Mouse (Mus musculus) limb, embryonic 14.5 days (tissue): Measurements from ENCODE around the gene Apol9a. TPM values are rescaled to one million over a fixed set of nuclear protein-coding genes. Genes with fewer than 3 reads are reported as not detected.
"Not testable (repeated sequence)": the region's sequence is repeated elsewhere in the genome, so short reads cannot be mapped to it uniquely, and the experiment has no call there.

Experiments
- ATAC-seq: fragments of 200-750 bp; cut with Nextera tagmentation; 2 replicates; pipeline ENCODE4 v1.8.0; 2017; ENCODE audit warnings: low read depth, moderate number of reproducible peaks, moderate TSS enrichment; ENCODE audit not compliant: low FRiP score
- DNase-seq: peaks from one replicate; pipeline ENCODE4 v3.0.0-alpha.2; 2015; ENCODE audit warnings: low spot score
- H3K27ac ChIP-seq: fragments of 300-500 bp; sonication (generic); replicated peaks from 2 replicates; pipeline ENCODE4 v1.5.1; 2014; ENCODE audit warnings: low read depth, mild to moderate bottlenecking, low read length, moderate library complexity, mixed read lengths
- H3K27me3 ChIP-seq: fragments of 300-500 bp; sonication (generic); 2 replicates; pipeline ENCODE4 v1.6.1; 2014; ENCODE audit warnings: low read length, mixed read lengths; ENCODE audit not compliant: control insufficient read depth, insufficient read depth
- H3K36me3 ChIP-seq: fragments of 300-500 bp; sonication (generic); 2 replicates; pipeline ENCODE4 v1.6.1; 2014; ENCODE audit warnings: mild to moderate bottlenecking, low read length, moderate library complexity, mixed read lengths; ENCODE audit not compliant: control insufficient read depth, insufficient read depth
- H3K4me1 ChIP-seq: fragments of 300-500 bp; sonication (generic); 2 replicates; pipeline ENCODE4 v1.6.1; 2014; ENCODE audit warnings: antibody characterized with exemption, low read length, mixed read lengths; ENCODE audit not compliant: control insufficient read depth, insufficient read depth
- H3K4me2 ChIP-seq: fragments of 300-500 bp; sonication (generic); replicated peaks from 2 replicates; pipeline ENCODE4 v1.6.1; 2014; ENCODE audit warnings: low read depth, mild to moderate bottlenecking, low read length, moderate library complexity; ENCODE audit not compliant: severe bottlenecking
- H3K4me3 ChIP-seq: fragments of 300-500 bp; sonication (generic); replicated peaks from 2 replicates; pipeline ENCODE4 v1.5.1; 2014; ENCODE audit warnings: low read length
- H3K9ac ChIP-seq: fragments of 300-500 bp; sonication (generic); 2 replicates; pipeline ENCODE4 v1.6.1; 2014; ENCODE audit warnings: mild to moderate bottlenecking, low read depth, low read length, moderate library complexity; ENCODE audit not compliant: severe bottlenecking
- H3K9me3 ChIP-seq: fragments of 300-500 bp; sonication (generic); 2 replicates; pipeline ENCODE4 v1.6.1; 2016; ENCODE audit warnings: low read length; ENCODE audit not compliant: control insufficient read depth
- whole genome bisulfite sequencing: fragments of 180-500 bp; shearing (Covaris S2); extraction: QIAGEN DNeasy Blood & Tissue Kit; methylation state at CpG from one replicate; pipeline ENCODE4 v1.1.7; 2014; 5-methylcytosine and 5-hydroxymethylcytosine counted together
- polyA plus RNA-seq, 2 experiments: library from polyadenylated mRNA; depleted of rRNA in 1 of 2; stranded (reverse) in 1 of 2; unstranded in 1 of 2; fragments of >200 nt; fragmentation: Nextera tagmentation in 1 of 2; extraction: Ambion mirVana in 1 of 2; gene quantifications; 2 replicates each; pipeline versions ENCODE4 v1.2.1 to v1.2.3; 2012 to 2014

Gene Apol9a
- polyA plus RNA-seq (2012; rRNA removed), result 0.06 and 0.35 TPM in 2 replicates
- not detected in 2 replicates for polyA plus RNA-seq (2014; fragmentation: Nextera tagmentation; extraction: Ambion mirVana)

GRCm38 (mm10) chr15:77411035-77411434, at the start of gene Apol9a:
Apol9a (minus strand) TSS chr15:77411135.
- H3K9me3 ChIP-seq, H3K4me1 ChIP-seq, DNase-seq, H3K27me3 ChIP-seq, H3K9ac ChIP-seq, ATAC-seq, H3K27ac ChIP-seq, H3K4me2 ChIP-seq, H3K4me3 ChIP-seq, H3K36me3 ChIP-seq: not testable (repeated sequence)
- WGBS, result 100% methylated on average over 1 of the region's 4 CpGs

GRCm38 (mm10) chr15:77449927-77450326, 39.0 kb upstream of the Apol9a start:
- H3K9me3 ChIP-seq, H3K27ac ChIP-seq, H3K4me2 ChIP-seq, H3K4me1 ChIP-seq, H3K4me3 ChIP-seq, H3K9ac ChIP-seq, ATAC-seq, DNase-seq, H3K36me3 ChIP-seq, H3K27me3 ChIP-seq: not testable (repeated sequence)
- WGBS, result 53% methylated on average over 10 of the region's 10 CpGs

- H3K27ac ChIP-seq, ATAC-seq, H3K27me3 ChIP-seq, H3K4me1 ChIP-seq, H3K9me3 ChIP-seq, H3K4me3 ChIP-seq, H3K4me2 ChIP-seq, H3K9ac ChIP-seq, DNase-seq, H3K36me3 ChIP-seq: not testable (repeated sequence)
- 81% methylated on average over 1 of the region's 2 CpGs for WGBS
These were observed 36.5 kb upstream of the Apol9a start, which contains the start of gene Apol7b for GRCm38 (mm10) chr15:77447392-77447791. Apol7b (minus strand) TSS chr15:77447492.

GRCm38 (mm10) chr15:77445668-77446067, 34.7 kb upstream of the Apol9a start:
- H3K27ac ChIP-seq, H3K27me3 ChIP-seq, H3K9ac ChIP-seq, ATAC-seq, H3K4me2 ChIP-seq, DNase-seq, H3K36me3 ChIP-seq, H3K4me1 ChIP-seq, H3K9me3 ChIP-seq, H3K4me3 ChIP-seq: not testable (repeated sequence)
- 50% methylated on average over 1 of the region's 1 CpGs for WGBS

GRCm38 (mm10) chr15:77444746-77445145, 33.8 kb upstream of the Apol9a start:
- not testable (repeated sequence) for DNase-seq, H3K9me3 ChIP-seq, ATAC-seq, H3K4me3 ChIP-seq, H3K27ac ChIP-seq, H3K27me3 ChIP-seq, H3K4me2 ChIP-seq, H3K36me3 ChIP-seq, H3K9ac ChIP-seq, H3K4me1 ChIP-seq
- WGBS, result 86% methylated on average over 8 of the region's 8 CpGs

GRCm38 (mm10) chr15:77428690-77429448, 17.9 kb upstream of the Apol9a start:
- not testable (repeated sequence) for H3K36me3 ChIP-seq, ATAC-seq
- 77% methylated on average over 8 of the region's 10 CpGs for WGBS

GRCm38 (mm10) chr15:77422925-77423324, 12.0 kb upstream of the Apol9a start:
- H3K4me3 ChIP-seq, H3K27ac ChIP-seq, H3K4me2 ChIP-seq, H3K9ac ChIP-seq, DNase-seq, H3K4me1 ChIP-seq, H3K27me3 ChIP-seq, ATAC-seq, H3K9me3 ChIP-seq, H3K36me3 ChIP-seq: not testable (repeated sequence)
- WGBS, result 86% methylated on average over 3 of the region's 7 CpGs

More at GRCm38 (mm10) chr15:77428690-77429448, 17.9 kb upstream of the Apol9a start:
- H3K4me1 ChIP-seq, H3K9me3 ChIP-seq, H3K27ac ChIP-seq, H3K4me2 ChIP-seq, DNase-seq, H3K4me3 ChIP-seq, H3K9ac ChIP-seq, H3K27me3 ChIP-seq: not testable (repeated sequence)

GRCm38 (mm10) chr15:77419657-77420056, 8.7 kb upstream of the Apol9a start:
- DNase-seq, H3K4me1 ChIP-seq, H3K27me3 ChIP-seq, H3K4me2 ChIP-seq, H3K9ac ChIP-seq, H3K27ac ChIP-seq, H3K9me3 ChIP-seq, H3K4me3 ChIP-seq, ATAC-seq, H3K36me3 ChIP-seq: not testable (repeated sequence)
- no CpG with 5 or more reads among the region's 3 CpGs for WGBS
